Mouse (Mus musculus) heart, adult 2 months (tissue): Measurements from ENCODE around the gene Gm9844. TPM values are rescaled to one million over a fixed set of nuclear protein-coding genes. Genes with fewer than 3 reads are reported as not detected.

Experiments
- DNase-seq, 2 experiments: peaks; one replicate each; pipeline ENCODE4 v3.0.0; 2021
- H3K27ac ChIP-seq: fragments of 200-600 bp; 2 replicates; pipeline ENCODE4 v1.8.1; 2022
- H3K27me3 ChIP-seq: fragments of 200-500 bp; 2 replicates; pipeline ENCODE4 v1.6.1; 2012; ENCODE audit warnings: mild to moderate bottlenecking, low read length, inconsistent platforms, mixed read lengths; ENCODE audit not compliant: control insufficient read depth, insufficient read depth
- H3K36me3 ChIP-seq: fragments of 200-500 bp; 2 replicates; pipeline ENCODE4 v1.6.1; 2012; ENCODE audit warnings: low read length, inconsistent platforms; ENCODE audit not compliant: control insufficient read depth, insufficient read depth
- H3K4me1 ChIP-seq: fragments of 200-500 bp; 2 replicates; pipeline ENCODE4 v1.6.1; 2011; ENCODE audit warnings: low read length; ENCODE audit not compliant: control insufficient read depth, insufficient read depth
- H3K4me3 ChIP-seq: fragments of 200-600 bp; 2 replicates; pipeline ENCODE4 v1.8.1; 2022
- H3K79me2 ChIP-seq: fragments of 200-500 bp; replicated peaks from 2 replicates; pipeline ENCODE4 v1.6.1; 2012; ENCODE audit warnings: mild to moderate bottlenecking, inconsistent platforms, low read length, moderate library complexity, mixed read lengths; ENCODE audit not compliant: control insufficient read depth, insufficient read depth
- H3K9ac ChIP-seq: fragments of 200-500 bp; 2 replicates; pipeline ENCODE4 v1.6.1; 2012; ENCODE audit warnings: low read depth, mild to moderate bottlenecking, control low read depth, inconsistent platforms, low read length, mixed read lengths
- CTCF ChIP-seq: fragments of 200-600 bp; IDR thresholded peaks from 2 replicates; pipeline ENCODE4 v1.8.1; 2022; ENCODE audit warnings: antibody characterized with exemption, mild to moderate bottlenecking, moderate library complexity
- EP300 ChIP-seq: fragments of 200-500 bp; IDR thresholded peaks from 2 replicates; pipeline ENCODE4 v1.6.1; 2011; ENCODE audit warnings: low read depth, low read length, control low read depth; ENCODE audit not compliant: insufficient read depth
- POLR2A ChIP-seq: fragments of 200-500 bp; IDR thresholded peaks from 2 replicates; pipeline ENCODE4 v1.6.1; 2011; ENCODE audit warnings: mild to moderate bottlenecking, low read depth, low read length, control low read depth; ENCODE audit not compliant: insufficient read depth
- WGBS: fragments of 180-500 bp; shearing (Covaris S2); methylation state at CpG from one replicate; pipeline ENCODE4 v1.1.7; 2018; 5-methylcytosine and 5-hydroxymethylcytosine counted together
- intact Hi-C: fragments of 180-260 bp; cut with DNase I; formaldehyde crosslinking; loops from one replicate; pipeline ENCODE4 v1.15.1; 2025
- polyA plus RNA-seq: library from polyadenylated mRNA; depleted of rRNA; stranded (reverse); fragments of >200 nt; gene quantifications from 2 replicates; pipeline ENCODE4 v1.2.3, GENCODE M21; 2012; rRNA removed
- total RNA-seq, 2 experiments: library from RNA; stranded (reverse); gene quantifications; 2 replicates each; pipeline ENCODE4 v1.2.3; 2021

Gene Gm9844
- total and polyA plus RNA-seq, 3 experiments, result 0.68 TPM; not detected in 2

DNA sequence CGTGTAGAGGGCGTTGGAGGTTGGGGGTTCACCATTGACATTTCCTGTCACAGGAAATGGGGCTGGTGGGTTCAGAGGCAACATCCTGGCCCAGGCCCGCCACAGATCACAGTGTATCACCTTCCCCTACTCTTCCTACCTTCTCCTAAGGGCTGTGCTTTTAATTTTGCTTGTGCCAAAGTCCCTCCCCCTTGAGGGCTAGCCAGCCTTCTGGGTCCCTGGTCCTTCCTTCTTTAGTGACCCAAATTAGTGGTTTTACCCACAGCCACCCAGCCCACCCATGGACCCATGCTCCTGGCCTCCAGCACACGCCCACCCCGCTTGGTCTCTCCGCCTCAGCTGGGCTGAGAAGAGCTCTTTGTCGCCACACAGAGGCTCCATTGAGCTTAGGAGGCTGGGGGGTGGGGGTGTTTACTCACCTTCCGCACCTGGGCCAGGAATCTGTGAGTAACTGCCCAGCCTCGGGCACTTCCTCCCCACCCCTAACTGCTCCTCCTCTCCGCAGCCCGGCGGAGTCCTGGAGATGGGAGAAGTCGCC lies 45.3 kb downstream of the Gm9844 start:
- Histone ChIP-seq H3K27me3 (no peaks in the 10 kb centered on the region), H3K4me1 (peaks cover 8% of the 10 kb centered on the region), H3K9ac (no peak overlapping the region), H3K79me2 (peaks cover 2% of the 10 kb centered on the region; the same call in 1 of the 2 replicates), H3K27ac (no peak overlapping the region), H3K4me3 (no peak overlapping the region), H3K36me3 (peaks cover 2% of the 10 kb centered on the region; the same call in 1 of the 2 replicates)
- 44% methylated on average over 13 of the region's 13 CpGs for WGBS
- TF ChIP-seq EP300 (no peak), POLR2A (no peak), CTCF (no peak)
- peak in 1 of 2 experiments; percentile 53 for DNase-seq
- intact Hi-C loops, result loop anchor here (5.0 kb wide), 1 partner anchor 170 kb away; no protein-coding TSS in a partner anchor

Other genes starting within 250 kb of the Gm9844 start
- not detected for gene Lypd3, start 225.7 kb upstream of the Gm9844 start, total RNA-seq
- not detected in 2 replicates for gene Lypd3, start 225.7 kb upstream of the Gm9844 start, polyA plus RNA-seq
- gene Tex101, start 185.5 kb upstream of the Gm9844 start, total RNA-seq, result not detected
- gene Tex101, start 185.5 kb upstream of the Gm9844 start, polyA plus RNA-seq, result 0.15 and 0.27 TPM in 2 replicates
- gene BC049730, start 153.0 kb upstream of the Gm9844 start, total RNA-seq, result not detected
- gene BC049730, start 153.0 kb upstream of the Gm9844 start, polyA plus RNA-seq, result not detected in 2 replicates
- not detected for gene Gm4763, start 135.3 kb upstream of the Gm9844 start, total RNA-seq
- not detected in 2 replicates for gene Gm4763, start 135.3 kb upstream of the Gm9844 start, polyA plus RNA-seq
- under 1 TPM in 1 of 2 experiments, not detected in 1; 0.14 TPM for gene Cd177, start 101.9 kb upstream of the Gm9844 start, total RNA-seq
- 0.29 and 0.76 TPM in 2 replicates for gene Cd177, start 101.9 kb upstream of the Gm9844 start, polyA plus RNA-seq
- not detected for gene Ceacam10, start 85.0 kb upstream of the Gm9844 start, total RNA-seq
- not detected in 2 replicates for gene Ceacam10, start 85.0 kb upstream of the Gm9844 start, polyA plus RNA-seq
- gene Lypd4, start 7.7 kb downstream of the Gm9844 start, total RNA-seq, result not detected
- gene Lypd4, start 7.7 kb downstream of the Gm9844 start, polyA plus RNA-seq, result 0.12 and 0.53 TPM in 2 replicates
- not detected for gene Dmrtc2, start 7.8 kb downstream of the Gm9844 start, total RNA-seq
- gene Dmrtc2, start 7.8 kb downstream of the Gm9844 start, polyA plus RNA-seq, result not detected in 2 replicates
- 100 to 1,000 TPM; 505 to 584 TPM for gene Rps19, start 22.2 kb downstream of the Gm9844 start, total RNA-seq
- 243 and 256 TPM in 2 replicates for gene Rps19, start 22.2 kb downstream of the Gm9844 start, polyA plus RNA-seq
- gene Cd79a, start 35.2 kb downstream of the Gm9844 start, total RNA-seq, result 1 to 10 TPM; 1.1 to 1.7 TPM
- gene Cd79a, start 35.2 kb downstream of the Gm9844 start, polyA plus RNA-seq, result 5.1 and 15.6 TPM in 2 replicates
- 10 to 100 TPM; 43.0 to 43.2 TPM for gene Arhgef1, start 40.7 kb downstream of the Gm9844 start, total RNA-seq
- gene Arhgef1, start 40.7 kb downstream of the Gm9844 start, polyA plus RNA-seq, result 92.8 and 105 TPM in 2 replicates
- not detected for gene Gm4881, start 82.3 kb downstream of the Gm9844 start, total RNA-seq
- not detected in 2 replicates for gene Gm4881, start 82.3 kb downstream of the Gm9844 start, polyA plus RNA-seq
- gene Rabac1, start 110.5 kb downstream of the Gm9844 start, total RNA-seq, result 100 to 1,000 TPM; 299 to 358 TPM
- gene Rabac1, start 110.5 kb downstream of the Gm9844 start, polyA plus RNA-seq, result 467 and 472 TPM in 2 replicates
- gene Atp1a3, start 143.7 kb downstream of the Gm9844 start, total RNA-seq, result 1 to 10 TPM in 1 of 2 experiments, under 1 TPM in 1; 0.39 to 1.2 TPM
- gene Atp1a3, start 143.7 kb downstream of the Gm9844 start, polyA plus RNA-seq, result 0.85 and 1.7 TPM in 2 replicates
- gene Grik5, start 210.1 kb downstream of the Gm9844 start, total RNA-seq, result 1 to 10 TPM; 4.5 to 4.6 TPM
- gene Grik5, start 210.1 kb downstream of the Gm9844 start, polyA plus RNA-seq, result 10.3 and 12.1 TPM in 2 replicates
- 10 to 100 TPM in 1 of 2 experiments, 1 to 10 TPM in 1; 9.2 to 10.3 TPM for gene Zfp574, start 210.4 kb downstream of the Gm9844 start, total RNA-seq
- 11.8 and 12.6 TPM in 2 replicates for gene Zfp574, start 210.4 kb downstream of the Gm9844 start, polyA plus RNA-seq